Mouse (Mus musculus) mammary gland, adult 2 months (tissue): ENCODE measurements around the gene 4930433I11Rik. TPM values are rescaled to one million over a fixed set of nuclear protein-coding genes. Genes with fewer than 3 reads are reported as not detected.

Experiments used
- polyA plus RNA-seq: library from polyadenylated mRNA; depleted of rRNA; stranded (reverse); fragments of >200 nt; gene quantifications from 2 replicates; pipeline ENCODE4 v1.2.3, GENCODE M21; 2012; ENCODE audit warnings: low replicate concordance; rRNA removed

The 4930433I11Rik gene
- polyA plus RNA-seq = not detected in 2 replicates

DNA sequence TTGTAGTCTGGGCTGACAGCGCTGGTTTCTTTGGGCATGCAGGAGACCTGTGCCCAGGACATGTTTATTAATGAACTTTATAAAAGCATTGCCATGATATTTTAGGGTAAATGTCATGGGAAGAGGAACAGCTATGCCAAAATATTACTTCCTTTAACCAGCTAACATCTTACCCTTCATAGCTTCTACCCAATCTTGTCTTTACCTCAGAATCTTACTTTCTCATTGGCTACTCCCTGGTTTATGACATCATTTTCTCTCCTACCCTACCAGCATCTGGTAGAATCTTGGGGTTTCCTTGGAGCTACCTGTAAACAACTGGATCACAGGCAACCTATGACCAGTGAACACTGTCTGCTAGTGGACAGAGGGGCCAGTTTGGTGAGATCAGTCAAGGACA is at the start of gene 4930433I11Rik:
4930433I11Rik (plus strand) TSS at position 301 of the 400 bp plus-strand sequence.

DNA sequence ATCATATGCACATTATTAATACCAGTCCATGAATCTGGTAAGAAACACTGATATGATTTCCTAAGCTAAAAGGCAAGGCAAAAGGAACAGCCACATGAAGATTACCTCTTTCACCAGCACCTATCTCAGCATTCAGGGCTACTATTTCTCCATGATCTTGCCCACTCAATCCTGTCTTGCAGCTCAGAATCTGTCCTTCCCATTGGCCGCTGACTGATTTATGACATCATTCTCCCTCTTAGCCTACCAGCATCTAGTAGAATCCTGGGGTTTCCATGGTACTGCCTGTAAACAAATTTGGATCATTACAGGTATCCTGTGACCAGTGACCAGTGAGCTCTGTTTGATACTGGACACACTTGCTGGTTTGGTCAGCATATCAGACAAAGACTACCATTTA is 45.1 kb downstream of the 4930433I11Rik start, which contains the start of gene Gm4884:
Gm4884 (plus strand) TSS at position 301 of the 400 bp plus-strand sequence.

Other genes starting within 250 kb of the 4930433I11Rik start
- 1.9 and 2.4 TPM in 2 replicates for gene Vstm2b, start 89.2 kb upstream of the 4930433I11Rik start, polyA plus RNA-seq
- not detected in 2 replicates for gene Gm4884, start 45.2 kb downstream of the 4930433I11Rik start, polyA plus RNA-seq
- not detected in 2 replicates for gene Gm5592, start 166.3 kb downstream of the 4930433I11Rik start, polyA plus RNA-seq